Mouse (Mus musculus) lung, adult 10 weeks (tissue): Measurements from ENCODE around the gene 4933428G20Rik. TPM values are rescaled to one million over a fixed set of nuclear protein-coding genes. Genes with fewer than 3 reads are reported as not detected.

ENCODE experiments used
- polyA plus RNA-seq: library from polyadenylated mRNA; stranded (reverse); fragments of 350-450 nt; fragmentation: Illumina TruSeq; extraction: RNeasy Lipid Tissue Mini Kit (QIAGEN cat#74804); gene quantifications from one replicate; pipeline ENCODE4 v1.2.3, GENCODE M21; 2014; ENCODE audit warnings: low read depth, low replicate concordance; ENCODE audit not compliant: insufficient read depth

The 4933428G20Rik gene
- not detected for polyA plus RNA-seq

DNA sequence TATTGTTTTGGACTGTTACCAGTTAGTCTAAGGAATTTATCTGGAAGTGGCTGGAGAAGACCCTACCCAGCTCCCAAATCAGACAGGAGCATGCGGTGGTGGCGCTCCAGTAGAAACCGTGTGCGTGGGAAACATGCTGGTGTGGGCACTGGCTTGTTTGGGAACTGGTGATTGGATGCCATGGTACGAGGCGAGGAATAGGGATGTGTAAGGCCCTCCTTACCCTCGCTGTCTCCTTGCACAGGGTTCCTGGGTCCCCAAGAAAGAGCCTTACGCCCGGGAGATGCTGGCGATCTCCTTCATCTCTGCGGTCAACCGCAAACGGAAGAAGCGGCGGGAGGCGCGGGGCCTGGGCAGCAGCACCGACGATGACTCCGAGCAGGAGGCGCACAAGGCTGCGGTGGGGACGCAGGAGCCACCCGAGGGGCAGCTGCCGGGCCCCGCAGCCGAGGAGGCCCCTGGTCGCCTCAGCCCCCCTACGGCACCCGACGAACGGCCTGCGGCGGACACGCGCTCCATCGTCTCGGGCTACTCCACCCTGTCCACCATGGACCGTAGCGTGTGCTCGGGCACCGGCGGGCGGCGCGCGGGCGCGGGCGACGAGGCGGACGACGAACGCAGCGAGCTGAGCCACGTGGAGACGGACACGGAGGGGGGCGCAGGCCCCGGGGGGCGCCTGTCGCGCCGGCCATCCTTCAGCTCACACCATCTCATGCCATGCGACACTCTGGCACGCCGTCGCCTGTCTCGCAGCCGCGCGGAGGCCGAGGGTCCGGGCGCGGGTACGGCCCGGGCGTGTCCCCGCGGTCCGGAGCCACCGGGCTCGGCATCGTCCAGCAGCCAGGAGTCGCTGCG lies at the start of gene 4933428G20Rik:
Gene 4933428G20Rik (minus strand): TSS at position 476 of the 855 bp plus-strand sequence.

Other genes starting within 250 kb of the 4933428G20Rik start
- 19.3 TPM for gene Npepps, start 219.7 kb downstream of the 4933428G20Rik start, polyA plus RNA-seq
- 11.5 TPM for gene Mrpl45, start 184.6 kb downstream of the 4933428G20Rik start, polyA plus RNA-seq
- 0.22 TPM for gene Gpr179, start 148.3 kb downstream of the 4933428G20Rik start, polyA plus RNA-seq
- 5.8 TPM for gene Socs7, start 137.8 kb downstream of the 4933428G20Rik start, polyA plus RNA-seq
- gene Arhgap23, start 84.8 kb downstream of the 4933428G20Rik start, polyA plus RNA-seq = 23.8 TPM
- gene Srcin1, start 75.8 kb upstream of the 4933428G20Rik start, polyA plus RNA-seq = 1.5 TPM
- 3.0 TPM for gene Epop, start 129.4 kb upstream of the 4933428G20Rik start, polyA plus RNA-seq
- gene Mllt6, start 163.1 kb upstream of the 4933428G20Rik start, polyA plus RNA-seq = 18.8 TPM
- gene Cisd3, start 185.5 kb upstream of the 4933428G20Rik start, polyA plus RNA-seq = 46.0 TPM
- gene Pcgf2, start 200.2 kb upstream of the 4933428G20Rik start, polyA plus RNA-seq = 12.3 TPM
- gene Psmb3, start 203.1 kb upstream of the 4933428G20Rik start, polyA plus RNA-seq = 212 TPM
- 8.3 TPM for gene Pip4k2b, start 244.4 kb upstream of the 4933428G20Rik start, polyA plus RNA-seq